Mouse (Mus musculus) layer of hippocampus, adult 2 months (tissue): ENCODE data around the gene Gm609. TPM values are rescaled to one million over a fixed set of nuclear protein-coding genes. Genes with fewer than 3 reads are reported as not detected.

Experiments
- DNase-seq, 2 experiments: peaks; one replicate each; pipeline ENCODE4 v3.0.0; 2022; ENCODE audit warnings: low spot score in 2 of 2
- H3K27ac ChIP-seq: fragments of 200-600 bp; 2 replicates; pipeline ENCODE4 v1.8.1; 2022
- H3K4me3 ChIP-seq: fragments of 200-600 bp; 2 replicates; pipeline ENCODE4 v1.8.1; 2022; ENCODE audit warnings: mild to moderate bottlenecking
- CTCF ChIP-seq: fragments of 200-600 bp; conservative IDR thresholded peaks from 2 replicates; pipeline ENCODE4 v1.8.1; 2022; ENCODE audit warnings: antibody characterized with exemption, mild to moderate bottlenecking, moderate library complexity
- total RNA-seq, 2 experiments: library from RNA; stranded (reverse); gene quantifications; 2 replicates each; pipeline ENCODE4 v1.2.3; 2021

Gene Gm609
- total RNA-seq, 2 experiments from 2014 or later: 0.17 to 0.31 TPM

DNA sequence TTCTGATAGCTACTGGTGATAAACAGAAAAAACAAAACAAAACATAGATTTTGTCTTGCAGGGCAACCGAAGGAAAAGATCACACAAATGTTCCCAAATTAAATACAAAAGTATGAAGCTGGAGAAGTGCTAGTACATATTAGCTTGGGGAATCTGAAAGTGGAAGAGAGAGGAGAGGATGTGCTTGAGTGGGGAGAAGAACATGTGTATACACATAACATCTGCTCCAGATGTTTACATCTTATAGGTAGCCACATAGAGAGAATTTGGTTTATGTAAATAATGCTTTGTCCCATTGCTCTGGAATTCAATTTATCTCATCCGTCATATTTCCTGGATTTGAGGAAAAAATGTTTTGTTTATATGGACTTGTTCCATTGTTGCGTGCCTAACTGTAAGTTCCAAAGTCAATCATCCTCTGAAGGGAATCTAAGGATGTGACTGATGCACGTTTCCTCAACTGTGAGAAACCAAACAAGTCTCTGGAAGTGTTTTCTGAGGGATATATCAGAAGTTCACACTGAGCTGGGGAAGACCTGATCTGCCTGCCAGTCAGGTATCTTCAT is 129.2 kb downstream of the Gm609 start:
- DNase-seq: no peak
- no peak for TF ChIP-seq CTCF
- Histone ChIP-seq H3K4me3 (no peak overlapping the region), H3K27ac (no peak overlapping the region)

Other genes starting within 250 kb of the Gm609 start
- gene Cd200, start 83.9 kb downstream of the Gm609 start, total RNA-seq: 10 to 100 TPM; 75.7 to 76.2 TPM
- not detected for gene Gm17783, start 39.1 kb upstream of the Gm609 start, total RNA-seq
- not detected for gene Slc9c1, start 42.3 kb upstream of the Gm609 start, total RNA-seq
- gene Gcsam, start 117.4 kb upstream of the Gm609 start, total RNA-seq: not detected
- under 1 TPM in 1 of 2 experiments, not detected in 1; 0.15 TPM for gene BC016579, start 161.1 kb upstream of the Gm609 start, total RNA-seq
- 1 to 10 TPM in 1 of 2 experiments, under 1 TPM in 1; 0.44 to 1.0 TPM for gene Tmprss7, start 200.7 kb upstream of the Gm609 start, total RNA-seq
- 100 to 1,000 TPM; 246 to 258 TPM for gene Tagln3, start 231.6 kb upstream of the Gm609 start, total RNA-seq
- 10 to 100 TPM; 19.8 to 20.5 TPM for gene Abhd10, start 250.0 kb upstream of the Gm609 start, total RNA-seq